Mouse (Mus musculus) embryonic facial prominence, embryonic 12.5 days (tissue): ENCODE measurements around the gene 6030452D12Rik. TPM values are rescaled to one million over a fixed set of nuclear protein-coding genes. Genes with fewer than 3 reads are reported as not detected.

ENCODE experiments used
- ATAC-seq: fragments of 200-750 bp; cut with Nextera tagmentation; 2 replicates; pipeline ENCODE4 v1.8.0; 2017; ENCODE audit not compliant: insufficient number of reproducible peaks, insufficient read depth, low FRiP score, low TSS enrichment
- H3K27ac ChIP-seq: fragments of 300-500 bp; sonication (generic); 2 replicates; pipeline ENCODE4 v1.5.1; 2016; ENCODE audit warnings: mild to moderate bottlenecking
- H3K27me3 ChIP-seq: fragments of 300-500 bp; sonication (generic); 2 replicates; pipeline ENCODE4 v1.6.1; 2016; ENCODE audit warnings: mild to moderate bottlenecking, moderate library complexity
- H3K36me3 ChIP-seq: fragments of 300-500 bp; sonication (generic); 2 replicates; pipeline ENCODE4 v1.6.1; 2016; ENCODE audit warnings: mild to moderate bottlenecking
- H3K4me1 ChIP-seq: fragments of 300-500 bp; sonication (generic); 2 replicates; pipeline ENCODE4 v1.6.1; 2016
- H3K4me2 ChIP-seq: fragments of 300-500 bp; sonication (generic); replicated peaks from 2 replicates; pipeline ENCODE4 v1.6.1; 2016; ENCODE audit warnings: mild to moderate bottlenecking, moderate library complexity
- H3K4me3 ChIP-seq: fragments of 300-500 bp; sonication (generic); 2 replicates; pipeline ENCODE4 v1.5.1; 2016; ENCODE audit warnings: mild to moderate bottlenecking
- H3K9ac ChIP-seq: fragments of 300-500 bp; sonication (generic); 2 replicates; pipeline ENCODE4 v1.6.1; 2016; ENCODE audit warnings: mild to moderate bottlenecking, moderate library complexity
- H3K9me3 ChIP-seq: fragments of 300-500 bp; sonication (generic); 2 replicates; pipeline ENCODE4 v1.6.1; 2016; ENCODE audit warnings: mild to moderate bottlenecking, moderate library complexity
- WGBS: fragments of 180-500 bp; shearing (Covaris S2); methylation state at CpG from one replicate; pipeline ENCODE4 v1.1.7; 2016; 5-methylcytosine and 5-hydroxymethylcytosine counted together
- polyA plus RNA-seq: library from polyadenylated mRNA; unstranded; fragments of >200 nt; fragmentation: Nextera tagmentation; extraction: Ambion mirVana; gene quantifications from 2 replicates; pipeline ENCODE4 v1.2.1, GENCODE M21; 2016

6030452D12Rik gene
- polyA plus RNA-seq: not detected in 2 replicates

DNA sequence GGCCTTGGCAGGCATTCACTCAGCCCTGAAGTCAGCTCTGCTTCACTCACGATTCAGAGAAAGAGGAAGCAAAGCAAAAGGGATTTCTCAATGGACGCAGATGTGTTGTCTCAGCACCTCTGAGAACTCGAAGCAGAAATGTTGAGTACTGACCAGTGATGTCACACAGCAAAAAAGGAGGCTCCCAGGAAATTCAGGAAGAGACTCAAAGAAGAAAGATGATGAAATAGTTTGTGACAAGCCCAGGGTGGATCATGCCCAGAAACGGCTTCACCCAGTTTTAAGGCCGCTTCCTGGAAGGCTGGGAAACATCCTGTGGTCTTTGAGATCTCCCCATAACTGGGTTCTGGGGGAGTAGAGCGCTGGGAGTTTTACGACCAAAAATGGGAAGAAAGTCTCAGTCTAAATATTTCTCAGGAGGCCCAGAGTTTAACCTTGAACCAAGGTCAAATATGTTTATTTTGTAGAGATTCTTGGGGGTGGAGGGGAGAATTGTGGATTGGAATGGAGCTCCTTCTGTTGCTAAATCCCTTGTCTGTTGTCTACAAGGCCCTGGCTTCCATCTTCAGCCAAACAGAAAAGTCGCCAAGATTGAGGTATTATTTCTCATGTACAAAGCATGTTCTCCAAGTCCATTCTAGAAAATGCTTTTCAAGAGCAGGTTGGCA, at the start of gene 6030452D12Rik:
Gene 6030452D12Rik (plus strand): TSS at position 505 of the 668 bp plus-strand sequence.
- Histone ChIP-seq H3K4me2 (no peak within 1 kb of the TSS), H3K4me3 (no peak within 1 kb of the TSS), H3K4me1 (no peaks in the 10 kb centered on the region), H3K27ac (no peak within 1 kb of the TSS), H3K9me3 (no peaks in the 10 kb centered on the region), H3K27me3 (no peaks in the 10 kb centered on the region), H3K9ac (no peak within 1 kb of the TSS), H3K36me3 (no peaks in the 10 kb centered on the region)
- 78% methylated on average over 8 of the region's 8 CpGs for WGBS
- no peak for ATAC-seq

GRCm38 (mm10) chr8:106451301-106452085, 48.8 kb upstream of the 6030452D12Rik start:
- H3K9ac ChIP-seq: no peak overlapping the region
- H3K27ac ChIP-seq: no peak overlapping the region

DNA sequence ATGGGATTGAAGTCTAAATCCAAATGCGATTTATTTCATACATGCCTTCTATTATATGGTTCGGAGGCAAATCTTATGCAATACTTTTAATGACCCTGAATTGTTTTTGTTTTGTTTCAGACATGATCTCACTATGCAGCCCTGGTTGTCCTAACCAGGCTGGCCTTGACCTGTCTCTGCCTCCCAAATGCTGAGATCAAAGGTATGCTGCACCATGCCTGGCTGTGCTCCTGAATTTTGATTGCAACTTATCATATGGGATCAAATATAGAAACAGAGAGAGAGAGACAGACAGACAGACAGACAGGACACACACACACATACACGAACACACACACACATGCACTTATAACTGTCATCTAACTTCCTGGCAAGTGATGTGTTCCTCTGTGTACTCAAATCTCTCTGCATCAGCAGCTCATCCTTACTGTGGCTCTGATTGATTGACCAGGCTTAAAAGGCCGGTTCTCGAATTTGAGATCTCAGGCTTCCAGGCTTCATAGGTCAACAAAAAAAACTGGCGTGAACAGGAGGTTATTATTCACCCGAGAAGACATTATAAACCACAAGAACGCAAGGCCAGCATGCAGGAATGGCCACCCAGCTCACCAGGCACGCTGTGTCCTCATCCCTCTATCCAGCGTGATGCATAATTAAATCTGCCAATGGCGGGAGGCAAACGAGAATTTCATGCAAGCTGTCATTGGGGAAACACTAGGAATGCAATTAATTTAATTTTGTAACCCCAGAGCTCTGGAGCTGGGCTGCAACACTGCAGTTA, 47.4 kb upstream of the 6030452D12Rik start:
- no peaks in the 10 kb centered on the region for H3K36me3 ChIP-seq
- H3K9me3 ChIP-seq: no peaks in the 10 kb centered on the region
- no peaks in the 10 kb centered on the region for H3K4me1 ChIP-seq
- H3K4me2 ChIP-seq: no peak overlapping the region
- no peak overlapping the region for H3K9ac ChIP-seq
- 65% methylated on average over 12 of the region's 12 CpGs for WGBS
- H3K27me3 ChIP-seq: no peaks in the 10 kb centered on the region
- H3K4me3 ChIP-seq: no peak overlapping the region
- no peak overlapping the region for H3K27ac ChIP-seq
- ATAC-seq: no peak

More at GRCm38 (mm10) chr8:106451301-106452085, 48.8 kb upstream of the 6030452D12Rik start:
- no peak overlapping the region for H3K4me2 ChIP-seq
- WGBS: 64% methylated on average over 6 of the region's 6 CpGs
- no peaks in the 10 kb centered on the region for H3K27me3 ChIP-seq
- no peaks in the 10 kb centered on the region for H3K9me3 ChIP-seq
- H3K36me3 ChIP-seq: no peaks in the 10 kb centered on the region
- no peak for ATAC-seq
- no peak overlapping the region for H3K4me3 ChIP-seq
- H3K4me1 ChIP-seq: no peaks in the 10 kb centered on the region

DNA sequence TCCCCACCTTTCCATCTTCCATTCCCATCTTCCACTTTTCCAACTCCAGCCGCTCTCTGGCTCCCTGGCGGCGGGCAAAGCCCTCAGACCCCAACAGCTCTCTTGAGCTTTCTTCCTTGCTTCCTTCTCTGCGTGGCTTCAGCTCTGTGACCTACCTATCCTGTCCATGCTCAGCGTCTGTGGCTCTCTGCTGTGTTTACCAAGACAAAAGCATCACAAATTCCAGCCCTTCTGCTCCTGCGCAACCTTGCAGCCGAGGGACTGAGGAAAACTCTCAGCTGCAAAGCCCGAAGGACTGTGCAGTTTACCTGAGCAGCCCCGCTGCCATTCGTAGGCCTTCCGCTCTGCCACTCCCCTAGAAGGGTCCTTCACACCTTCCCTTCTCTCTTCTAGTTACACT, 46.3 kb upstream of the 6030452D12Rik start:
- 75% methylated on average over 11 of the region's 11 CpGs for WGBS
- Histone ChIP-seq H3K9me3 (no peaks in the 10 kb centered on the region), H3K9ac (no peak overlapping the region), H3K4me2 (no peak overlapping the region), H3K4me3 (no peak overlapping the region), H3K36me3 (no peaks in the 10 kb centered on the region), H3K27ac (no peak overlapping the region), H3K27me3 (no peaks in the 10 kb centered on the region), H3K4me1 (no peaks in the 10 kb centered on the region)
- ATAC-seq: no peak

GRCm38 (mm10) chr8:106462131-106462530, 38.2 kb upstream of the 6030452D12Rik start:
- 67% methylated on average over 5 of the region's 5 CpGs for WGBS
- no peak for ATAC-seq
- Histone ChIP-seq H3K36me3 (no peaks in the 10 kb centered on the region), H3K4me3 (no peak overlapping the region), H3K27me3 (no peaks in the 10 kb centered on the region), H3K4me2 (no peak overlapping the region), H3K27ac (no peak overlapping the region), H3K9ac (no peak overlapping the region), H3K4me1 (0 out of 2 replicates have a peak, but pooled peaks cover 6% of the 10 kb centered on the region), H3K9me3 (no peaks in the 10 kb centered on the region)

GRCm38 (mm10) chr8:106463795-106464194, 36.5 kb upstream of the 6030452D12Rik start:
- no peak overlapping the region for H3K4me3 ChIP-seq
- H3K9me3 ChIP-seq: no peaks in the 10 kb centered on the region
- H3K4me1 ChIP-seq: 0 out of 2 replicates have a peak, but pooled peaks cover 6% of the 10 kb centered on the region
- H3K27me3 ChIP-seq: no peaks in the 10 kb centered on the region
- ATAC-seq: no peak
- H3K27ac ChIP-seq: no peak overlapping the region
- no peak overlapping the region for H3K9ac ChIP-seq
- no peaks in the 10 kb centered on the region for H3K36me3 ChIP-seq
- no peak overlapping the region for H3K4me2 ChIP-seq
- 87% methylated on average over 6 of the region's 6 CpGs for WGBS

DNA sequence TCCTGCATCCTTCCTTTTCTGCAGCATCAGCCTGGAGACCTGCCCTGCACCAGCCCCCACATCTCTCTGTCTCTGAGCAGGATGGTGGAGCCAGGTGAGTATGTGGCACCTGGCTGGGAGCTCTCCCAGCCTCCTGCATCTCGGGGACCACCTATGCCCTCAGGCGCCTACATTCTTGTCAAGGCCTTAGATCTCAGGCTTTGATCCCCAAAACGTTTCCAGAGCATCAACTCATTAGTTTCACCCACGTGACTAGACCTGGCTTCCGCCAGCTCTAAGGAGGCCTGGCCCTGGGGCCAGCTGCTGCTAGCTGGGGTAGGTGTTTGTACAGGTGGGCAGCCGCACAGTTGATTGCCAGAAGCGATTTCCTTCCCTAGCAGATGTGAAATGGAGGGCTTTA, 30.8 kb upstream of the 6030452D12Rik start:
- Histone ChIP-seq H3K27ac (no peak overlapping the region), H3K4me3 (no peak overlapping the region), H3K9me3 (no peaks in the 10 kb centered on the region), H3K4me1 (0 out of 2 replicates have a peak, but pooled peaks cover 6% of the 10 kb centered on the region), H3K9ac (no peak overlapping the region), H3K36me3 (no peaks in the 10 kb centered on the region), H3K4me2 (no peak overlapping the region), H3K27me3 (no peaks in the 10 kb centered on the region)
- WGBS: 20% methylated on average over 7 of the region's 7 CpGs
- ATAC-seq: no peak

DNA sequence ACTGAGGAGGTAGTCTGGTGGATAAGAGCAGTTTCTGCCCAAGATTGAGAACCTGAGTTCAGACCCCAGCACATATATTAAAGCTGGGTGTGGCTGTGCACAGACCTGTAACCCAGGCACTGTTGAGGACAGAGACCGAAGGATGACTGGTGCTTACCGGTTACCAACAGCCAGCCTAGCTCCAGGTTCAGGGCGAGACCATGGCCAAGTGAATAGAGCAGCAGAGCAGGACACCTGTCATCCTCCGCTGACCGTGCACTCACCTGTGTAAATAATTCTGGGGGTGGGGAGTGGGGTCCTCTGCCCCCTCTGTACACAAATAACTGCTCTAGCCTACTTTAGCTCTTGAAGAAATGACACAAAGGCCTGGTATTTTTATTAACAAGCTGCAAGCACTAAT, 26.3 kb upstream of the 6030452D12Rik start:
- Histone ChIP-seq H3K27me3 (no peaks in the 10 kb centered on the region), H3K9ac (no peak overlapping the region), H3K4me2 (no peak overlapping the region), H3K4me3 (no peak overlapping the region), H3K27ac (no peak overlapping the region), H3K9me3 (no peaks in the 10 kb centered on the region), H3K4me1 (0 out of 2 replicates have a peak, but pooled peaks cover 6% of the 10 kb centered on the region), H3K36me3 (no peaks in the 10 kb centered on the region)
- no peak for ATAC-seq
- WGBS: 90% methylated on average over 5 of the region's 5 CpGs

DNA sequence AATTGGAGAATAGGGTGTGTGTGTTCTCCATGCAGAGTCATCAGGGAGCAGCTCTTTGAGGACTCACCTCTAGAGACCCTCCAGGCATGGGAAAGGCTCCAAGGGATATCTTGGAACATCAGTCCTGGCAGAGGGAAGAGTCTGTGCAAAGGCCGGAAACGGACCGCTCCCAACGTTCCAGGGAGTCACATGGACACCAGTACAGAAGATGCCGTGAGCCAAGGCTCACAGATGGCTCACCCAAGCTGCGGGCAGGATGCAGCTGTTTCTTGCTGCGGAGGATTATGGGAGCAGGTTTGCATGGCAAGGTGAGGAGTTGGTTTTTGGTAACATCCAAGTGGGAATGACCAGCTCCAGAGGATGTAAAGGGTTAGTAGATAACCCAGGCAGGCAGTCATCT, 3.9 kb downstream of the 6030452D12Rik start:
- Histone ChIP-seq H3K27ac (no peak overlapping the region), H3K4me2 (no peak overlapping the region), H3K4me3 (no peak overlapping the region), H3K9ac (no peak overlapping the region), H3K27me3 (peaks cover 7% of the 10 kb centered on the region; the same call in 1 of the 2 replicates), H3K36me3 (no peaks in the 10 kb centered on the region), H3K9me3 (no peaks in the 10 kb centered on the region), H3K4me1 (peaks cover 21% of the 10 kb centered on the region)
- WGBS: 93% methylated on average over 7 of the region's 7 CpGs
- ATAC-seq: no peak

- peaks cover 8% of the 10 kb centered on the region for H3K27me3 ChIP-seq
- H3K9me3 ChIP-seq: no peaks in the 10 kb centered on the region
- H3K4me3 ChIP-seq: no peak overlapping the region
- peak overlapping the region; percentile 46; the same call in 1 of the 2 replicates for H3K27ac ChIP-seq
- ATAC-seq: no peak
- WGBS: 55% methylated on average over 10 of the region's 10 CpGs
- H3K36me3 ChIP-seq: no peaks in the 10 kb centered on the region
- H3K4me1 ChIP-seq: peaks cover 25% of the 10 kb centered on the region
- H3K9ac ChIP-seq: no peak overlapping the region
- no peak overlapping the region for H3K4me2 ChIP-seq
These were observed 5.1 kb downstream of the 6030452D12Rik start for GRCm38 (mm10) chr8:106505328-106505965.

GRCm38 (mm10) chr8:106506106-106506505, 5.8 kb downstream of the 6030452D12Rik start:
- Histone ChIP-seq H3K4me3 (no peak overlapping the region), H3K4me2 (no peak overlapping the region), H3K36me3 (no peaks in the 10 kb centered on the region), H3K27me3 (peaks cover 14% of the 10 kb centered on the region), H3K9me3 (no peaks in the 10 kb centered on the region), H3K9ac (no peak overlapping the region), H3K27ac (no peak overlapping the region), H3K4me1 (peaks cover 31% of the 10 kb centered on the region)
- ATAC-seq: no peak
- 96% methylated on average over 1 of the region's 1 CpGs for WGBS
